Mouse (Mus musculus) intestine, embryonic 16.5 days (tissue): Measurements from ENCODE around the gene P3h3. TPM values are rescaled to one million over a fixed set of nuclear protein-coding genes. Genes with fewer than 3 reads are reported as not detected.
"Not testable (repeated sequence)": the region's sequence is repeated elsewhere in the genome, so short reads cannot be mapped to it uniquely, and the experiment has no call there.

Source experiments
- ATAC-seq: fragments of 200-750 bp; cut with Nextera tagmentation; 2 replicates; pipeline ENCODE4 v1.8.0; 2017; ENCODE audit warnings: moderate TSS enrichment, moderate library complexity
- H3K27ac ChIP-seq: fragments of 300-500 bp; sonication (generic); 2 replicates; pipeline ENCODE4 v1.5.1; 2014; ENCODE audit warnings: mild to moderate bottlenecking, low read length
- H3K27me3 ChIP-seq: fragments of 300-500 bp; sonication (generic); replicated peaks from 2 replicates; pipeline ENCODE4 v1.6.1; 2014; ENCODE audit warnings: low read length, control low read depth, mixed read lengths; ENCODE audit not compliant: control insufficient read depth, insufficient read depth
- H3K36me3 ChIP-seq: fragments of 300-500 bp; sonication (generic); 2 replicates; pipeline ENCODE4 v1.6.1; 2014; ENCODE audit warnings: low read length, control low read depth; ENCODE audit not compliant: control insufficient read depth, insufficient read depth
- H3K4me1 ChIP-seq: fragments of 300-500 bp; sonication (generic); 2 replicates; pipeline ENCODE4 v1.6.1; 2014; ENCODE audit warnings: low read length, control low read depth, mixed read lengths; ENCODE audit not compliant: control insufficient read depth, insufficient read depth
- H3K4me2 ChIP-seq: fragments of 300-500 bp; sonication (generic); 2 replicates; pipeline ENCODE4 v1.6.1; 2014; ENCODE audit warnings: low read depth, low read length, control low read depth
- H3K4me3 ChIP-seq: fragments of 300-500 bp; sonication (generic); 2 replicates; pipeline ENCODE4 v1.5.1; 2014; ENCODE audit warnings: mild to moderate bottlenecking, low read length
- H3K9ac ChIP-seq: fragments of 300-500 bp; sonication (generic); 2 replicates; pipeline ENCODE4 v1.6.1; 2014; ENCODE audit warnings: low read depth, low read length
- H3K9me3 ChIP-seq: fragments of 300-500 bp; sonication (generic); 2 replicates; pipeline ENCODE4 v1.6.1; 2016; ENCODE audit warnings: low read length, control low read depth; ENCODE audit not compliant: control insufficient read depth
- WGBS: fragments of 180-500 bp; shearing (Covaris S2); extraction: QIAGEN DNeasy Blood & Tissue Kit; methylation state at CpG from one replicate; pipeline ENCODE4 v1.1.7; 2014; 5-methylcytosine and 5-hydroxymethylcytosine counted together
- polyA plus RNA-seq: library from polyadenylated mRNA; unstranded; fragments of >200 nt; fragmentation: Nextera tagmentation; extraction: Ambion mirVana; gene quantifications from 2 replicates; pipeline ENCODE4 v1.2.1, GENCODE M21; 2015

The P3h3 gene
- polyA plus RNA-seq, 1 experiment from 2014 or later = 5.6 TPM

GRCm38 (mm10) chr6:124898359-124898758 lies 40.8 kb upstream of the P3h3 start:
- H3K9ac ChIP-seq = no peak overlapping the region
- no peak overlapping the region for H3K27ac ChIP-seq
- H3K27me3 ChIP-seq = no peaks in the 10 kb centered on the region
- ATAC-seq = no peak
- H3K4me1 ChIP-seq = no peaks in the 10 kb centered on the region
- H3K9me3 ChIP-seq = no peaks in the 10 kb centered on the region
- H3K36me3 ChIP-seq = no peaks in the 10 kb centered on the region
- no peak overlapping the region for H3K4me3 ChIP-seq
- WGBS = 38% methylated on average over 3 of the region's 3 CpGs
- H3K4me2 ChIP-seq = no peak overlapping the region

- not testable (repeated sequence) for H3K4me3 ChIP-seq
Measured at GRCm38 (mm10) chr6:124894113-124894512, 36.6 kb upstream of the P3h3 start.

GRCm38 (mm10) chr6:124890997-124891396 lies 33.4 kb upstream of the P3h3 start:
- Histone ChIP-seq H3K9ac (no peak overlapping the region), H3K9me3 (no peaks in the 10 kb centered on the region), H3K4me3 (no peak overlapping the region), H3K36me3 (no peaks in the 10 kb centered on the region), H3K27ac (no peak overlapping the region), H3K4me1 (no peaks in the 10 kb centered on the region), H3K4me2 (no peak overlapping the region), H3K27me3 (0 out of 2 replicates have a peak, but pooled peaks cover 2% of the 10 kb centered on the region)
- ATAC-seq = no peak
- 61% methylated on average over 6 of the region's 6 CpGs for WGBS

More at GRCm38 (mm10) chr6:124894113-124894512, 36.6 kb upstream of the P3h3 start:
- H3K9ac ChIP-seq, H3K9me3 ChIP-seq, H3K4me2 ChIP-seq, ATAC-seq, H3K4me1 ChIP-seq, H3K36me3 ChIP-seq, H3K27ac ChIP-seq, H3K27me3 ChIP-seq: not testable (repeated sequence)
- 87% methylated on average over 2 of the region's 2 CpGs for WGBS

- WGBS = 86% methylated on average over 6 of the region's 6 CpGs
- Histone ChIP-seq H3K9ac (no peak overlapping the region), H3K27me3 (0 out of 2 replicates have a peak, but pooled peaks cover 2% of the 10 kb centered on the region), H3K9me3 (no peaks in the 10 kb centered on the region), H3K36me3 (no peaks in the 10 kb centered on the region), H3K4me3 (no peak overlapping the region), H3K4me2 (no peak overlapping the region), H3K27ac (no peak overlapping the region), H3K4me1 (no peaks in the 10 kb centered on the region)
- no peak for ATAC-seq
Measured at GRCm38 (mm10) chr6:124888555-124889125, 31.1 kb upstream of the P3h3 start.

- H3K36me3 ChIP-seq = no peaks in the 10 kb centered on the region
- no peaks in the 10 kb centered on the region for H3K4me1 ChIP-seq
- WGBS = 74% methylated on average over 9 of the region's 9 CpGs
- H3K9me3 ChIP-seq = no peaks in the 10 kb centered on the region
- no peak within 1 kb of the TSS for H3K4me2 ChIP-seq
- no peak for ATAC-seq
- H3K27me3 ChIP-seq = 0 out of 2 replicates have a peak, but pooled peaks cover 2% of the 10 kb centered on the region
- no peak within 1 kb of the TSS for H3K27ac ChIP-seq
- no peak within 1 kb of the TSS for H3K9ac ChIP-seq
- no peak within 1 kb of the TSS for H3K4me3 ChIP-seq
Measured at GRCm38 (mm10) chr6:124887986-124888385, 30.4 kb upstream of the P3h3 start, which contains the start of gene Cd4. TSS of gene Cd4 (minus strand) at chr6:124888221.

GRCm38 (mm10) chr6:124885956-124886381 lies 28.4 kb upstream of the P3h3 start:
- Histone ChIP-seq H3K36me3 (no peaks in the 10 kb centered on the region), H3K27me3 (no peaks in the 10 kb centered on the region), H3K9me3 (no peaks in the 10 kb centered on the region), H3K9ac (no peak overlapping the region), H3K4me3 (no peak overlapping the region), H3K27ac (no peak overlapping the region), H3K4me2 (no peak overlapping the region), H3K4me1 (no peaks in the 10 kb centered on the region)
- ATAC-seq = no peak
- 94% methylated on average over 8 of the region's 8 CpGs for WGBS

GRCm38 (mm10) chr6:124884714-124885500 lies 27.4 kb upstream of the P3h3 start:
- H3K4me3 ChIP-seq = no peak overlapping the region
- ATAC-seq = no peak
- 75% methylated on average over 10 of the region's 10 CpGs for WGBS
- H3K27me3 ChIP-seq = no peaks in the 10 kb centered on the region
- H3K27ac ChIP-seq = no peak overlapping the region
- H3K9ac ChIP-seq = no peak overlapping the region
- no peaks in the 10 kb centered on the region for H3K4me1 ChIP-seq
- H3K36me3 ChIP-seq = no peaks in the 10 kb centered on the region
- no peak overlapping the region for H3K4me2 ChIP-seq
- no peaks in the 10 kb centered on the region for H3K9me3 ChIP-seq

GRCm38 (mm10) chr6:124883351-124883750 lies 25.8 kb upstream of the P3h3 start:
- no peak for ATAC-seq
- WGBS = 78% methylated on average over 10 of the region's 10 CpGs
- Histone ChIP-seq H3K36me3 (no peaks in the 10 kb centered on the region), H3K4me2 (no peak overlapping the region), H3K4me3 (no peak overlapping the region), H3K4me1 (no peaks in the 10 kb centered on the region), H3K27me3 (no peaks in the 10 kb centered on the region), H3K9ac (no peak overlapping the region), H3K27ac (no peak overlapping the region), H3K9me3 (no peaks in the 10 kb centered on the region)

- no peak for ATAC-seq
Measured at GRCm38 (mm10) chr6:124881821-124882220, 24.3 kb upstream of the P3h3 start.

More at GRCm38 (mm10) chr6:124881821-124882220, 24.3 kb upstream of the P3h3 start:
- H3K9ac ChIP-seq = no peak overlapping the region
- H3K4me3 ChIP-seq = no peak overlapping the region
- H3K27me3 ChIP-seq = no peaks in the 10 kb centered on the region
- no peaks in the 10 kb centered on the region for H3K4me1 ChIP-seq
- no peak overlapping the region for H3K4me2 ChIP-seq
- 90% methylated on average over 9 of the region's 9 CpGs for WGBS
- H3K36me3 ChIP-seq = no peaks in the 10 kb centered on the region
- H3K27ac ChIP-seq = no peak overlapping the region
- H3K9me3 ChIP-seq = no peaks in the 10 kb centered on the region
